Mouse (Mus musculus): ENCODE measurements around the gene Gm12394. TPM values are rescaled to one million over a fixed set of nuclear protein-coding genes. Genes with fewer than 3 reads are reported as not detected.
"Not testable (repeated sequence)": the region's sequence is repeated elsewhere in the genome, so short reads cannot be mapped to it uniquely, and the experiment has no call there.

The Gm12394 gene
- total RNA-seq, 2 experiments from 2014 or later = 0.48 to 0.92 TPM

GRCm38 (mm10) chr4:42860483-42860882 lies 3.9 kb upstream of the Gm12394 start:
- DNase-seq = not testable (repeated sequence)

- DNase-seq = not testable (repeated sequence)
These were observed 2.8 kb downstream of the Gm12394 start, which contains the start of gene Fam205a1 for GRCm38 (mm10) chr4:42853788-42854187. Fam205a1 (minus strand) TSS chr4:42853888.

GRCm38 (mm10) chr4:42773893-42774292 lies 82.7 kb downstream of the Gm12394 start, which contains the start of gene Ccl21a:
Ccl21a (minus strand) TSS chr4:42773993.
- DNase-seq = not testable (repeated sequence)

GRCm38 (mm10) chr4:42756477-42756876 lies 100.1 kb downstream of the Gm12394 start, which contains the start of gene Ccl19:
Ccl19 (minus strand) TSS chr4:42756577.
- not testable (repeated sequence) for DNase-seq

- DNase-seq = not testable (repeated sequence)
These were observed 121.3 kb downstream of the Gm12394 start, which contains the start of gene 4930578G10Rik for GRCm38 (mm10) chr4:42735245-42735644. 4930578G10Rik (plus strand) TSS chr4:42735545.

Other genes starting within 250 kb of the Gm12394 start
- gene Gm10591, start 244.6 kb downstream of the Gm12394 start, total RNA-seq (2021) = not detected
- 10 to 100 TPM; 10.2 to 15.9 TPM for gene Gm2564, start 227.1 kb downstream of the Gm12394 start, total RNA-seq (2021)
- not detected for gene Ccl27b, start 201.5 kb downstream of the Gm12394 start, total RNA-seq (2021)
- gene Il11ra2, start 194.9 kb downstream of the Gm12394 start, total RNA-seq (2021) = not detected
- 1 to 10 TPM; 1.2 to 2.0 TPM for gene 4930578G10Rik, start 121.2 kb downstream of the Gm12394 start, total RNA-seq (2021)
- under 1 TPM in 1 of 2 experiments, not detected in 1; 0.67 TPM for gene Ccl19, start 100.2 kb downstream of the Gm12394 start, total RNA-seq (2021)
- gene Ccl21a, start 82.8 kb downstream of the Gm12394 start, total RNA-seq (2021) = not detected
- under 1 TPM in 1 of 2 experiments, not detected in 1; 0.12 TPM for gene Fam205a1, start 2.9 kb downstream of the Gm12394 start, total RNA-seq (2021)
- gene Fam205c, start 17.5 kb upstream of the Gm12394 start, total RNA-seq (2021) = under 1 TPM; 0.27 to 0.30 TPM
- gene Phf24, start 59.9 kb upstream of the Gm12394 start, total RNA-seq (2021) = 100 to 1,000 TPM; 148 to 149 TPM
- gene Dnajb5, start 93.0 kb upstream of the Gm12394 start, total RNA-seq (2021) = 100 to 1,000 TPM; 203 to 221 TPM
- gene 1700022I11Rik, start 112.8 kb upstream of the Gm12394 start, total RNA-seq (2021) = not detected
- gene Vcp, start 143.7 kb upstream of the Gm12394 start, total RNA-seq (2021) = 100 to 1,000 TPM; 188 to 194 TPM
- gene Fancg, start 153.7 kb upstream of the Gm12394 start, total RNA-seq (2021) = 1 to 10 TPM; 8.3 to 8.9 TPM
- gene Pigo, start 169.0 kb upstream of the Gm12394 start, total RNA-seq (2021) = 10 to 100 TPM; 24.9 to 27.0 TPM
- gene Stoml2, start 174.9 kb upstream of the Gm12394 start, total RNA-seq (2021) = 100 to 1,000 TPM in 1 of 2 experiments, 10 to 100 TPM in 1; 93.4 to 102 TPM
- gene Fam214b, start 189.4 kb upstream of the Gm12394 start, total RNA-seq (2021) = 10 to 100 TPM; 39.2 to 39.8 TPM
- 10 to 100 TPM; 39.1 to 42.1 TPM for gene Unc13b, start 202.2 kb upstream of the Gm12394 start, total RNA-seq (2021)